Comparison of ENCODE assay signal across 23 mouse cellular contexts in genomic region chr10:108589355-108589754, GRCm38 (mm10).
DNase-seq lines count a peak whose midpoint lies in the region; ATAC-seq and TF ChIP-seq lines count a peak whose summit lies in the region.
"Had no signal": no experiment of that assay in that cellular context is flagged by ENCODE, and none has a peak within 500 bp of the region (broad histone marks: within the 10 kb centered on the region; RNA-seq: fewer than 3 reads in every experiment).

No protein-coding gene starts in this region.

- H3K4me1 ChIP-seq in liver, embryonic 12.5 days: peaks cover 42% of the 10 kb centered on the region
- H3K4me1 ChIP-seq in liver, embryonic 15.5 days (replicated peaks): peaks cover 14% of the 10 kb centered on the region
- H3K4me1 ChIP-seq: heart, embryonic 13.5 days had no signal

- no peak overlapping the region for H3K4me3 ChIP-seq in layer of hippocampus, adult 2 months
- no peak overlapping the region for H3K4me3 ChIP-seq in liver, embryonic 12.5 days
- H3K4me3 ChIP-seq in liver, embryonic 15.5 days (replicated peaks): no peak overlapping the region
- H3K4me3 ChIP-seq: forebrain, embryonic 10.5 days; gastrocnemius, adult 2 months; heart, adult 2 months; heart, embryonic 10.5 days; heart, embryonic 13.5 days had no signal

- DNase-seq in layer of hippocampus, adult 2 months (ENCODE audit: low spot score in 2 of 2): no peak
- DNase-seq in layer of hippocampus, adult 18-20 months (ENCODE audit: low spot score in 2 of 2): no peak
- no peak for DNase-seq in right cerebral cortex, postnatal 25 days
- no peak for DNase-seq in thymus, postnatal 4 days
- no peak for DNase-seq in adrenal gland, postnatal 25 days
- DNase-seq: adrenal gland, adult 8-10 months; adrenal gland, postnatal 36 days; B cell, adult 2 months; forebrain, postnatal 0 days; gastrocnemius, adult 2 months; gastrocnemius, postnatal 14 days; heart, adult 2 months; heart, postnatal 14 days; heart, postnatal 4 days had no signal

- peak; percentile 90 for ATAC-seq in liver, embryonic 12.5 days
- peak; percentile 78 for ATAC-seq in liver, embryonic 15.5 days (ENCODE audit: insufficient read depth)
- ATAC-seq: forebrain, embryonic 14.5 days; forebrain, postnatal 0 days had no signal

- H3K27me3 ChIP-seq in liver, embryonic 12.5 days (replicated peaks): no peaks in the 10 kb centered on the region
- no peaks in the 10 kb centered on the region for H3K27me3 ChIP-seq in liver, embryonic 15.5 days
- H3K27me3 ChIP-seq: CH12.LX; heart, embryonic 13.5 days had no signal

- H3K36me3 ChIP-seq in liver, embryonic 12.5 days: no peaks in the 10 kb centered on the region
- H3K36me3 ChIP-seq in liver, embryonic 15.5 days (replicated peaks): no peaks in the 10 kb centered on the region
- H3K36me3 ChIP-seq: forebrain, embryonic 10.5 days; G1E; heart, embryonic 10.5 days; heart, embryonic 13.5 days had no signal

- H3K9ac ChIP-seq in liver, embryonic 12.5 days: no peak overlapping the region
- no peak overlapping the region for H3K9ac ChIP-seq in liver, embryonic 15.5 days
- H3K9ac ChIP-seq: forebrain, postnatal 0 days; heart, embryonic 13.5 days; hindbrain, embryonic 14.5 days had no signal

- no peak for TF ChIP-seq CTCF in layer of hippocampus, adult 2 months (conservative IDR thresholded peaks at IDR 0.05)

- H3K4me2 ChIP-seq in liver, embryonic 12.5 days: 0 out of 2 replicates have a peak overlapping the region, but pooled peaks have one; percentile 4
- H3K4me2 ChIP-seq in liver, embryonic 15.5 days: no peak overlapping the region
- H3K4me2 ChIP-seq: heart, embryonic 13.5 days; hindbrain, embryonic 14.5 days had no signal

- WGBS in liver, embryonic 12.5 days (ENCODE audit: insufficient replicate concordance): 34% methylated on average over 3 of the region's 3 CpGs
- 41% methylated on average over 3 of the region's 3 CpGs for WGBS in liver, embryonic 15.5 days (ENCODE audit: insufficient replicate concordance)

- H3K27ac ChIP-seq in layer of hippocampus, adult 2 months: peak overlapping the region; percentile 50
- peak overlapping the region; percentile 74 for H3K27ac ChIP-seq in liver, embryonic 12.5 days
- H3K27ac ChIP-seq in liver, embryonic 15.5 days (replicated peaks): peak overlapping the region; percentile 48
- H3K27ac ChIP-seq: forebrain, embryonic 10.5 days; gastrocnemius, adult 2 months; heart, adult 2 months; heart, embryonic 10.5 days; heart, embryonic 13.5 days; hindbrain, embryonic 14.5 days had no signal

- no peaks in the 10 kb centered on the region for H3K9me3 ChIP-seq in liver, embryonic 12.5 days (replicated peaks)
- H3K9me3 ChIP-seq in liver, embryonic 15.5 days (replicated peaks): no peaks in the 10 kb centered on the region
- H3K9me3 ChIP-seq: forebrain, embryonic 10.5 days; G1E; heart, embryonic 10.5 days; heart, embryonic 13.5 days had no signal
